Mouse (Mus musculus) Patski (cell line): ENCODE measurements around the gene Arid3c. TPM values are rescaled to one million over a fixed set of nuclear protein-coding genes. Genes with fewer than 3 reads are reported as not detected.

ENCODE experiments used
- ATAC-seq: fragments of 100-300 bp; one replicate; pipeline ENCODE4 v1.8.0; 2021
- CTCF ChIA-PET: fragments of 350-600 bp; sonication (Branson Sonifier 250); formaldehyde crosslinking; loops from one replicate; lab custom pipeline; 2022; ENCODE audit warnings: inconsistent platforms; lab: Charles Lee
- POLR2A ChIA-PET: fragments of 350-600 bp; sonication (Branson Sonifier 250); formaldehyde crosslinking; loops from one replicate; lab custom pipeline; 2022; ENCODE audit warnings: antibody characterized with exemption, inconsistent platforms; lab: Charles Lee
- DNase-seq: peaks from one replicate; pipeline ENCODE4 v3.0.0-alpha.2; 2011; ENCODE audit warnings: low read depth, low spot score
- H3K27me3 ChIP-seq: fragments of 371-371 bp; one replicate; pipeline ENCODE4 v1.5.1; 2021
- CTCF ChIP-seq: fragments of 100-300 bp; IDR thresholded peaks from one replicate; pipeline ENCODE4 v1.5.1; 2021
- in situ Hi-C: fragments of 300-500 bp; cut with MboI; formaldehyde crosslinking; loops from 3 replicates; pipeline ENCODE4 v1.11.1; 2018; ENCODE audit warnings: low pct_unique_long_range_greater_than_20kb, mixed read lengths
- polyA plus RNA-seq: library from polyadenylated mRNA; unstranded; gene quantifications from one replicate; pipeline ENCODE4 v1.2.3, GENCODE M21; 2021

Arid3c gene
- polyA plus RNA-seq, 1 experiment from 2014 or later, result 0.04 TPM

DNA sequence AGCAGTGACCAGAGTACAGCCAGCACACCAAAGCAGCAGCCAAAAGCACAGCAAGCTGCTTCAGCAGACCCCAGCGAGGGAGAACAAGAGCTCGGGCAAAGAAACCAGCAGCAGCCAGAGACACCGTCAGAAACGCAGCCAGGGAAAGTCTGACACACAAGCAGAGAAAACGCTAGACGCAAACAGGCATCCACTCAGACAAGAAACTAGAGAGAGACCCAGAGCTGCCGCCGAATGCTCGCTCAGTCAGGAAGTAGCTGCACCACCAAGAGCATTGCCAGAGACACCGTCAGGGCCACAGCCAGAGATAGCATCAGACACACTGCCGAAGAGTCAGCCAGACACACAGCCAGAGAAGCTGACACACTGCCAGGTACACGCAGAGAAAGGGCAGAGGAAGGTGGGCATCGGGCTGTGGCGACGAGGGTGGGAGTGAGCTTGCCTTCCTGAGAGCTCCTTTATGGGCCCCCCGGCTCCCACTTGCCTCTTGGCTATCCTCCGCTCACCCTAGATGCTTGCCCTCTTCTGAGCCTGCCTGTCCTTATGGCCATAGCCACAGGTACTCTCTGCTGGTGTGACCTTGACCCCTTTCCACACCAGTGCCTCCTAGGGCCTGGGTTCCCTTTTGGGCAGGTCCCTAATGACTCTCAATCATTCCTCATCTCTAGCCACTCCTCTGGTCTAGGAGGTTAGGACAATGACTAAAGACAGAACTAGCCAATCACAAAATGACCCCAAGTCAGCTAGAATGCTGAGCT, 54.5 kb downstream of the Arid3c start:
- no peak for TF ChIP-seq CTCF
- H3K27me3 ChIP-seq, result no peaks in the 10 kb centered on the region
- ChIA-PET CTCF (no interaction called here), POLR2A (interaction anchor here (0.5 kb wide), 1 partner anchor 90 kb away, joined by 4 read pairs; no protein-coding TSS in a partner anchor)
- DNase-seq, result no peak
- no peak for ATAC-seq
- in situ Hi-C loops, result no loop called here

Other genes starting within 250 kb of the Arid3c start
- gene AI464131, start 228.1 kb downstream of the Arid3c start, polyA plus RNA-seq, result 6.2 TPM
- gene 1110017D15Rik, start 213.8 kb downstream of the Arid3c start, polyA plus RNA-seq, result 0.21 TPM
- gene Fam219a, start 161.6 kb downstream of the Arid3c start, polyA plus RNA-seq, result 19.3 TPM
- gene Dnaic1, start 161.4 kb downstream of the Arid3c start, polyA plus RNA-seq, result 0.40 TPM
- 3.0 TPM for gene Enho, start 90.8 kb downstream of the Arid3c start, polyA plus RNA-seq
- gene Cntfr, start 34.1 kb downstream of the Arid3c start, polyA plus RNA-seq, result 6.7 TPM
- 26.2 TPM for gene Il11ra1, start 31.2 kb downstream of the Arid3c start, polyA plus RNA-seq
- gene Rpp25l, start 17.6 kb downstream of the Arid3c start, polyA plus RNA-seq, result 27.2 TPM
- gene Dctn3, start 8.0 kb downstream of the Arid3c start, polyA plus RNA-seq, result 116 TPM
- gene Galt, start 24.1 kb upstream of the Arid3c start, polyA plus RNA-seq, result 28.4 TPM
- 44.4 TPM for gene Sigmar1, start 25.0 kb upstream of the Arid3c start, polyA plus RNA-seq
- gene Ccl27a, start 43.1 kb upstream of the Arid3c start, polyA plus RNA-seq, result 17.9 TPM
- not detected for gene Gm21541, start 172.5 kb upstream of the Arid3c start, polyA plus RNA-seq
- gene Gm20878, start 210.4 kb upstream of the Arid3c start, polyA plus RNA-seq, result 1.5 TPM
- gene Fam205a4, start 234.9 kb upstream of the Arid3c start, polyA plus RNA-seq, result not detected